30 mouse cellular contexts compared by ENCODE assay signal in genomic region chr2:92632027-92632426, GRCm38 (mm10). TPM values are rescaled to one million over a fixed set of nuclear protein-coding genes. Genes with fewer than 3 reads are reported as not detected.
DNase-seq lines count a peak whose midpoint lies in the region; ATAC-seq lines count a peak whose summit lies in the region.
"Had no signal": no experiment of that assay in that cellular context is flagged by ENCODE, and none has a peak within 500 bp of the region (broad histone marks: within the 10 kb centered on the region; RNA-seq: fewer than 3 reads in every experiment).

No protein-coding gene starts in this region.

- no peaks in the 10 kb centered on the region for H3K9me3 ChIP-seq in hindbrain, embryonic 15.5 days
- H3K9me3 ChIP-seq in hindbrain, embryonic 12.5 days (replicated peaks) = no peaks in the 10 kb centered on the region
- H3K9me3 ChIP-seq in midbrain, embryonic 14.5 days (ENCODE audit: control insufficient read depth, low read length) = no peaks in the 10 kb centered on the region
- H3K9me3 ChIP-seq in midbrain, embryonic 13.5 days = no peaks in the 10 kb centered on the region
- H3K9me3 ChIP-seq: embryonic facial prominence, embryonic 10.5 days; embryonic facial prominence, embryonic 13.5 days; forebrain, embryonic 12.5 days; forebrain, embryonic 15.5 days; G1E; heart, embryonic 12.5 days; heart, embryonic 15.5 days; hindbrain, embryonic 10.5 days; intestine, embryonic 15.5 days had no signal

- peaks cover 5% of the 10 kb centered on the region for H3K4me1 ChIP-seq in hindbrain, embryonic 15.5 days (replicated peaks)
- H3K4me1 ChIP-seq in hindbrain, embryonic 12.5 days = no peaks in the 10 kb centered on the region
- H3K4me1 ChIP-seq in midbrain, embryonic 14.5 days (ENCODE audit: control insufficient read depth, insufficient read depth, low read length) = 0 out of 2 replicates have a peak, but pooled peaks cover 5% of the 10 kb centered on the region
- H3K4me1 ChIP-seq in midbrain, embryonic 13.5 days (replicated peaks) = 0 out of 2 replicates have a peak, but pooled peaks cover 5% of the 10 kb centered on the region
- H3K4me1 ChIP-seq: embryonic facial prominence, embryonic 10.5 days; embryonic facial prominence, embryonic 13.5 days; forebrain, embryonic 12.5 days; forebrain, embryonic 15.5 days; heart, embryonic 15.5 days; intestine, embryonic 15.5 days had no signal

- WGBS in hindbrain, embryonic 15.5 days = 39% methylated on average over 1 of the region's 1 CpGs
- 35% methylated on average over 1 of the region's 1 CpGs for WGBS in hindbrain, embryonic 12.5 days
- WGBS in midbrain, embryonic 14.5 days = 47% methylated on average over 1 of the region's 1 CpGs
- WGBS in midbrain, embryonic 13.5 days = 48% methylated on average over 1 of the region's 1 CpGs

- H3K4me3 ChIP-seq in hindbrain, embryonic 15.5 days = no peak overlapping the region
- H3K4me3 ChIP-seq in hindbrain, embryonic 12.5 days = no peak overlapping the region
- H3K4me3 ChIP-seq in midbrain, embryonic 14.5 days (replicated peaks; ENCODE audit: low read depth, low read length) = no peak overlapping the region
- no peak overlapping the region for H3K4me3 ChIP-seq in midbrain, embryonic 13.5 days (replicated peaks)
- H3K4me3 ChIP-seq: embryonic facial prominence, embryonic 10.5 days; embryonic facial prominence, embryonic 13.5 days; erythroblast, embryonic 14.5 days; forebrain, embryonic 12.5 days; forebrain, embryonic 15.5 days; heart, embryonic 12.5 days; heart, embryonic 15.5 days; hindbrain, embryonic 10.5 days; intestine, embryonic 15.5 days had no signal

- H3K36me3 ChIP-seq in hindbrain, embryonic 15.5 days = no peaks in the 10 kb centered on the region
- no peaks in the 10 kb centered on the region for H3K36me3 ChIP-seq in hindbrain, embryonic 12.5 days
- no peaks in the 10 kb centered on the region for H3K36me3 ChIP-seq in midbrain, embryonic 14.5 days (ENCODE audit: control insufficient read depth, insufficient read depth, low read length)
- H3K36me3 ChIP-seq in midbrain, embryonic 13.5 days = no peaks in the 10 kb centered on the region
- H3K36me3 ChIP-seq: embryonic facial prominence, embryonic 10.5 days; embryonic facial prominence, embryonic 13.5 days; forebrain, embryonic 12.5 days; forebrain, embryonic 15.5 days; G1E; heart, embryonic 12.5 days; heart, embryonic 15.5 days; hindbrain, embryonic 10.5 days; intestine, embryonic 15.5 days had no signal

- no peak overlapping the region for H3K9ac ChIP-seq in hindbrain, embryonic 15.5 days
- no peak overlapping the region for H3K9ac ChIP-seq in hindbrain, embryonic 12.5 days
- no peak overlapping the region for H3K9ac ChIP-seq in midbrain, embryonic 14.5 days (replicated peaks; ENCODE audit: low read length)
- no peak overlapping the region for H3K9ac ChIP-seq in midbrain, embryonic 13.5 days (replicated peaks)
- H3K9ac ChIP-seq: embryonic facial prominence, embryonic 13.5 days; forebrain, embryonic 12.5 days; forebrain, embryonic 15.5 days; heart, embryonic 12.5 days; heart, embryonic 15.5 days; intestine, embryonic 15.5 days had no signal

- no peaks in the 10 kb centered on the region for H3K27me3 ChIP-seq in hindbrain, embryonic 15.5 days
- H3K27me3 ChIP-seq in hindbrain, embryonic 12.5 days = 0 out of 2 replicates have a peak, but pooled peaks cover 2% of the 10 kb centered on the region
- no peaks in the 10 kb centered on the region for H3K27me3 ChIP-seq in midbrain, embryonic 14.5 days (ENCODE audit: control insufficient read depth, insufficient read depth, low read length)
- H3K27me3 ChIP-seq in midbrain, embryonic 13.5 days = no peaks in the 10 kb centered on the region
- H3K27me3 ChIP-seq: embryonic facial prominence, embryonic 13.5 days; forebrain, embryonic 12.5 days; forebrain, embryonic 15.5 days; intestine, embryonic 15.5 days; Patski had no signal

- H3K27ac ChIP-seq in hindbrain, embryonic 15.5 days (replicated peaks) = no peak overlapping the region
- no peak overlapping the region for H3K27ac ChIP-seq in hindbrain, embryonic 12.5 days
- no peak overlapping the region for H3K27ac ChIP-seq in midbrain, embryonic 14.5 days (replicated peaks; ENCODE audit: low read depth, low read length)
- no peak overlapping the region for H3K27ac ChIP-seq in midbrain, embryonic 13.5 days
- H3K27ac ChIP-seq: embryonic facial prominence, embryonic 10.5 days; embryonic facial prominence, embryonic 13.5 days; forebrain, embryonic 12.5 days; forebrain, embryonic 15.5 days; heart, embryonic 15.5 days; hindbrain, embryonic 10.5 days; intestine, embryonic 15.5 days had no signal

- H3K4me2 ChIP-seq in hindbrain, embryonic 15.5 days = no peak overlapping the region
- no peak overlapping the region for H3K4me2 ChIP-seq in hindbrain, embryonic 12.5 days (replicated peaks)
- H3K4me2 ChIP-seq in midbrain, embryonic 14.5 days (ENCODE audit: low read length) = no peak overlapping the region
- H3K4me2 ChIP-seq in midbrain, embryonic 13.5 days (replicated peaks) = no peak overlapping the region
- H3K4me2 ChIP-seq: embryonic facial prominence, embryonic 13.5 days; forebrain, embryonic 12.5 days; forebrain, embryonic 15.5 days; heart, embryonic 12.5 days; heart, embryonic 15.5 days; intestine, embryonic 15.5 days had no signal

- 0 out of 2 replicates have a peak, but pooled peaks have one; percentile 15 for ATAC-seq in hindbrain, embryonic 15.5 days (ENCODE audit: low FRiP score, low read depth)
- no peak for ATAC-seq in hindbrain, embryonic 12.5 days (ENCODE audit: low FRiP score)
- ATAC-seq in midbrain, embryonic 14.5 days (ENCODE audit: low FRiP score, low TSS enrichment) = no peak
- no peak for ATAC-seq in midbrain, embryonic 13.5 days
- ATAC-seq: forebrain, embryonic 15.5 days; intestine, embryonic 15.5 days; Patski had no signal

- peak; percentile 25 for DNase-seq in midbrain, embryonic 14.5 days
- DNase-seq in retina, postnatal 1 day = peak; percentile 52
- no peak for DNase-seq in retina, embryonic 14.5 days (ENCODE audit: low spot score)
- no peak for DNase-seq in testis, postnatal 10 days (ENCODE audit: low spot score)
- DNase-seq: adrenal gland, adult 8-10 months; adrenal gland, postnatal 25 days; B cell, adult 2 months; cerebellum, adult 11-12 months; cerebellum, adult 8-10 months; cerebellum, postnatal 10 days; cerebellum, postnatal 36 days; embryo, embryonic 11 days; gastrocnemius, postnatal 25 days; heart, adult 18-20 months; heart, postnatal 10 days; heart, postnatal 36 days had no signal

RNA-seq across cellular contexts. Expression of gene Chst1, which starts 32.5 kb away (rescaled TPM):
- 29.3 and 31.3 TPM in 2 replicates for polyA plus RNA-seq in hindbrain, embryonic 15.5 days (2015; fragmentation: Nextera tagmentation; extraction: Ambion mirVana)
- polyA plus RNA-seq in hindbrain, embryonic 12.5 days (2016; fragmentation: Nextera tagmentation; extraction: Ambion mirVana) = 11.1 and 12.2 TPM in 2 replicates
- polyA plus RNA-seq in midbrain, embryonic 14.5 days (2014; fragmentation: Nextera tagmentation; extraction: Ambion mirVana) = 25.2 and 26.1 TPM in 2 replicates
- 26.2 and 35.4 TPM in 2 replicates for polyA plus RNA-seq in midbrain, embryonic 13.5 days (2015; fragmentation: Nextera tagmentation; extraction: Ambion mirVana)
- polyA plus RNA-seq: erythroblast, embryonic 14.5 days had no signal

Comparison
In these comparisons a context has a peak if more than half of its experiments do, and no peak if none do; other contexts are left out.
1. DNase-seq: peak in midbrain, embryonic 14.5 days (single experiment) and retina, postnatal 1 day (single experiment); none in retina, embryonic 14.5 days (single experiment) and testis, postnatal 10 days (single experiment).